Mouse (Mus musculus): Measurements from ENCODE around the gene Dnm1.

The Dnm1 gene

DNA sequence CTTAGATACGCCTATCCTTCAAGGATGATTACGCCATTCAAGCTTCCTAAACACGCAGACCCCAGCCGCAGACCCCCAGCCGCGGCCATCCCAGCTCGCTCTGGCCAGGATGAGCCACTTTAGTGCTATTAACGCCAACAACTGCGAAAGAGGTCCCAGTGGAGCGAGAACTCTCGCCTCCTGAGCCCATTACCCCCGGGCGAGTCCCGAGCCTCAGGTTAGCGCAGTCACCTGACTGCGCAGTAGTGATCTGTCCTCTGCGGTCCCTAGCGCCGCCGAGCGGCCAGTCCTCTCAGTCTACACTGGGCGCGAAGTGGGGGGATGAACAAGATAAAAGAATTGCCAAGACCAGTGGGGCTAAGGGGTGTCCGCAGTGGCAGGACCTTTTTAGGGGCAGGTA lies 8.3 kb upstream of the Dnm1 start:
- DNase-seq: peak; percentile 82 to 86

DNA sequence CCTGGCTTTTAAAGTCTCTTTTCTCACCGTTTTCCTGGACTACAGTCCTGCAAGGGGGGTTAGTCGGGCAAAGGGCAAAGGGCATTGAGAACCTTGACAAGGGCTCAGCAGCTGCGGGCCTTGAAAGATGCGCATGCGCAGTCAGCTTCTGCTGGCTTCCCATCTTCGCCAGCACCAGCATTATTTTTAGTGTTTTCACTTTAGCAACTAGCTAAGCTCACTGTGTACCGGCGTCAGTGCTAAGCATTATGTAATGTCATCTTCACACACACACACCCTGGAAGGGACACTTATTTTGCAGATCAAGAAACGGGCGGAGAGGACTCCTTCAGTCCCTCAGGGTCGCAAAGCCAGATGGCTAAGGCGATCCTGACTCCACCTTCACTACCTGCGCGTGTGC lies 7.6 kb upstream of the Dnm1 start:
- DNase-seq: peak; percentile 71 to 77

DNA sequence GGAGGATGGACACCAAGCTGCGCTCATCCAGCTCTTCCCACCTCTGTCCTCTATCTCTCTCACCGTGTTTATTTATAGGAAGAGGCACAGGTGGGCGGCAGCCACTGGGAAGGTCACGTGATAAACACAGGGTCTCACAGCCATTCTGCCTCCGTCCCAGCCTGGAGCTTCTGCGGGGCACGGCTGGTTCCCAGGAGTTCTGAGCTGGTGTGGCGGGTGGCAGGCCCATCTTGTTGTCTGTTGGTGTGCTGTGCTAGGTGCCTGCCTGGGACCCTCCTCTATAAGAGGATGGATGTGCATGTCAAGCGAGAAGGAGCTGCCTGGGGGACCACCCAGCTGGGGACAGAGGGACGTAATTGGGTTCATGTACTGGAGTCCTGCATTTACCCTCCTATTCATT lies 5.2 kb upstream of the Dnm1 start:
- no peak for DNase-seq

- no peak for DNase-seq
These were observed 4.6 kb upstream of the Dnm1 start for GRCm38 (mm10) chr2:32357710-32358109.

DNA sequence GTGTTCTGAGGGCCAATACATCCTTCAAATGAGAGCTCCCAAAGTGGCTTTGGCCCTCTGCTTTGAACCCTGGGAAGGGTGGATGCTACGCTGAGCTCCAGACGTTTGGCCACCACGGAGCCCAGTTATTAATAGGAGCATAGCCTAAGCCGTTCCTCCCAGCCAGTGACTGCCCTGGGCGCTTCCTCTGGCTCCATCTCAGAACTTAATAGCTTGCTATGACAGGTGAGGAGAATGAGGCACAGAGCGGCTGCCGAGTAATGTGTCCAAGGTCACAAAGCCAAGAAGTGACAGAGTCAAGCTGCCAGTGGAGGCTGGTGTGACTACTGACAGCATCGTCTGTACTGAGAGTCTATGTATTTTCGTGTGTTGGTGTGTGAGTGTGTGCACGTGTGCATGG lies 3.1 kb upstream of the Dnm1 start:
- no peak for DNase-seq

- no peak for DNase-seq
These were observed 1.3 kb upstream of the Dnm1 start for GRCm38 (mm10) chr2:32354336-32354895.

DNA sequence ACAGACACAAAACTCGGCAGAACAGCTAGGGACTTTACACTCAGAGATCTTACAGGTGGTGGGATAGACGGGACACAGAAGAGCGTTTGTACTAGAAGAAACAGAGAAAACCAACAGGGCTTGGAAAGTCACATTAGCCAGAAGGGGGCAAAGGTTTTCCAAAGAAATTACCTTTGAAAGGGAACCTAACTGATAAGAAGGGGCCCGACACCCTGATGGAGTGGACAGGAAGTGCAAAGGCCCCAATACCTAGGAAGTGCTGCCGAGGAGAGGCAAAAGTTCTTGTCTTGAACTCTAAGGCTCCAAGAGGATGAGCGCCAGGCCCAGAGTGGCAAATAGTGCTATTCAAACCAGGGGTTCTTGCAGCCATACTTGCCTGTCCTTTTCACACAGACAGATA lies 698 bp upstream of the Dnm1 start:
- no peak for DNase-seq

DNA sequence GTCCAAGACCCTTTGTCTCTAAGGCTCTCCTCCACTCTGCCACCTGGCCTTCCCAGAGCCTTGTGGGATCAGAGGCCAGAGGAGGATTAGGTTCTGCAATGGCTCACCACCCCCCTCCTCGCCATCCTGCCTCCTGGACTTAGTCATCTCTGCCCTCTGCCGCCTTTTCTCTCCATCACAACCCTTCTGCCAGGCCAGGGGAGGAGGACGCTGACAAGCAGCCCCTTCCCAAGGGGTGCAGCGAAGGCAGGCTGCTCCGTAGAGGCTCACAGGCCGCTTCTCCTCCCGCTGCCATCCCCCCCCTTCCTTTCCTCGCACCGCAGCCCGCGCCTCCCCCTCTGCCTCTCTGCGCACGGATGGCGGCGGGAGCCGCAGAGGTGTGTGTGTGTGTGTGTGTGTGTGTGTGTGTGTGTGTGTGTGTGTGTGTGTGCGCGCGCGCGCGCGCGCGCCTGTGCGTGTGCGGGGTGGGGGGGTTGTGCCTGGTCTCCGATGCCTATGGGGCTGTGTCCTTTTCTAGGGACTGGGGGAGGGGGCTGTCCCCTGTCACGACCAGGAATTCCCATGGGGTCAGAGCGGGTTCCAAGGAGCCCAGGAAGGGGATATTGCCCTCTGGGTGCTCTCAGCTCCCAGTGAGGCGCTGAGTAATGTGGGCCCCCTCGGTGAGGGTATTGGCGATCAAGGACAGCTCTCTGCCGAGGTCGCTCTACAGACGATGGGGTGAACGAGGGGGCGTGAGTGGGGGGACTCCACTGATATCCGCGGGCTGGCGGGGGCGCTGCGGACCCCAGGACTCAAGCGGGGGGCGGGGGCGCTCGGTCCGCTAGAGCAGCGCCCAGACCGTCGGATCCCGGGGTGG lies 759 bp downstream of the Dnm1 start, which contains the start of gene Ciz1:
Gene Ciz1, plus strand, starts transcription at position 177 of the 856 bp plus-strand sequence.
- DNase-seq: no peak

GRCm38 (mm10) chr2:32351471-32351961 lies 1.6 kb downstream of the Dnm1 start:
- no peak for DNase-seq

DNA sequence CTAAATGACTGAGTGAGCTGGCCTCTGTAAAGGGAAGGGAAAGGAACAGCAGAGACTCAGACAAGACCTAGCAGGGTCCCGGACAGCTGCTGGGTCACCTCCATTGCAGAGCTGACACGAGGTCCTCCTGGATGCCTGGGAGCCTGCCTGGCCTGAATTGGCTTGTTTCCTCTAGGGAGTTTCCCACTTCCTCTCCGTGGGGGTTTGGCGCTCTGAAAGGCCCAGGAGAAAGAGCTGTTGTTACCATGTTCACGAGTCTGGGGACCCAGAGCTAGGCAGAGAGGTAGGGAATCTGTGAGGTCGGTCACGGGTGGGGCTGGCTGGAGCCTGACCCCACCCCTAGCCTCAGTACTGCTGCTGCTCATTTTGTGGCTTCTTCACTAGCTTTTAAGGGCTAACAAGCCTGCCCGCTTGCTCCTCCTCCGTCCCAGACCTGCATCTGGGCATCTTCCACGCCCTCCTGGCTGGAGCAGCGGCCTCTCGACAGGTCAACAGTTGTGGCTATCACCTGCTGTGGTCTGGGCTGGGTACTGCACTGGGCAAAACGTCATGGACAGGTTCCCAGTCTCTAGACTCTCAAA lies 2.6 kb downstream of the Dnm1 start:
- no peak for DNase-seq

- no peak for DNase-seq
These were observed 3.4 kb downstream of the Dnm1 start for GRCm38 (mm10) chr2:32349625-32350255.

GRCm38 (mm10) chr2:32348311-32348710 lies 4.8 kb downstream of the Dnm1 start:
- DNase-seq: no peak

GRCm38 (mm10) chr2:32347019-32347418 lies 6.1 kb downstream of the Dnm1 start:
- no peak for DNase-seq

DNA sequence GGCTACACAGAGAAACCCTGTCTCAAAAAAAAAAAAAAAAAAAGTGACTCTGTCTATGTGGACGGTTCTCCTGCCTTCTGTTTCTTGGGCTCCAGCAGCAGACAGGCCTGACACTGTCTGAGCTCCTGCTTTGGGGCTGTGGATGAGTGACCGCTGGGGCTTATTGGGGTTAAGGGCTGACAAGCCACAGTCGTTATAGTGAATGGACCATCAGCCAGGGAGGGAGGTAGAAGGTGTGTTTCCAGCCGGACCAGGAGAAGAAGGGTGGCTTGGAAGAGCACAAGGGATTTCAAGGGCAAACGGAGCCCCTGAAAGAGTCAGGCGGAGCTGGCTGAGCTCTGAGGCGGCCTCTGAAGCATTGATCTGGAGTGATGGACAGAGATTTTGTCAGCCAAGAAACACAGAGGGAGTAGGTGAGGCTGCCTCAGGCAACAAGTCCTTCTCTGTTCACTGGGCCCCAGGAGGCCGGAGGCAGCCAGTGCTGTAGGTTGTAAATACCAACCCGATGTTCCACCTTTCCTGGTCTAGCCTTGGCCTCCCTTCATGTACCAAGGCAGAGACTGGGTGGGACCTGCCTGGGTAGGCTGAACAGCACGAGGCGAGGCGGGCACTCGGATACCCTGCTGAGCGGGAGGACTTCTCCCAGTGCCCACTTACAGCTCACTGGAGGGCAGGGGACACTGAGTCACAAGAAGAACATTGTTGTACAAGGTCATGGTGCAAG lies 8.4 kb downstream of the Dnm1 start:
- DNase-seq: no peak

- DNase-seq: no peak
These were observed 9.1 kb downstream of the Dnm1 start for GRCm38 (mm10) chr2:32344056-32344455.

DNA sequence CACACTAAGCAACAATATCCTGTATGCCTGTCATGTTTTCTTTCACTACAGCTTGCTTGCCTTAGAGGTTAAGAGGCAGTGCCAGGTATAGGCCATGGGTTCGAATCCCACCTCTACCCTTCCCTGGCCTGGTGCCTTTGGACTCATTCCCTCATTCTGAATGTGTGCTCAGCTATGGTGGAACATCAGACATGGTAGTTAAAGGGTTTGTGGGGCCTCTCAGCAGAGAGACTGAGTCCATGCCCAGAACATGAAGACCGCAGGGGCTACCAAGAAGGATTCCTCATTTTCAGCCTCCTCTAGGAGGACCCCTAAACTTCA lies 9.8 kb downstream of the Dnm1 start:
- no peak for DNase-seq

DNA sequence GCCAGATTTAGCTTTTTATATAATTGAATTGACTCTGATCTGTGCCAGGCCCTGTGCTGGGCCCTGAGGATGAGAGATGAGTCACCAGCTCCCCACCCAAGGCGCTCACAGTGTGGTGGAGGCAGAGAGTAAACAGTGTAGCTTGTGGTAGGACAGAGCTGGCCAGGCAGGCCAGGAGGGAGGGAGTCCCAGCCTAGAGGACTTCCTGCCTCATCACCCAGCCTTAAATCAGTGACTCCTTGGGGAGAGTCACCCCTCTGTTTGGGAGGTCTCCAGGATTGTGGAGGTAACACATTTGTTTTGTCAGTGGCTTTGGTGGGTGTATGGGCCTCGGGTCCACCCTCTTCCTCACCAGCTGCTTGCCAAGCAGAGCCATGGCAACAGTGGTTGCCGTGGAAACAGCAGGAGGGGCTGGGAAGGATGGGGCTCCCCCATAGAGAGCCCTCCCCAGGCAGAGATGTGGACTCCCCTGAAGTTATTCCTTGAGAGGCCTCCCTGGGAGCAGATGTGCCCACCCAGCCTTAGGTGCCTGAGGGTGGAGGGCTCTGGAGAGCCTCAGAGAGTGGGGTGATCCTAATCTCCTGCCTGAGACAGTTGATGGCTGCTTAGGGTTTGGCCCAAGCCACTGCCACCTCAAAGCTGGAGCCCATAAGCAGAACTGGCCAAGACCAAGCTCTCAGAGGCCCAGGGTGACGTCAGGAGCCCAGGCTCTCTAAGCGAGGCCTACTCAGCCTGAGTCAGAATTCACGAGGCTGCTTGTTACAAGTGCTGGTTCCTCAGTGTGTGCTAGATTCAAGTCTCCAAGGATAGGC lies 10.4 kb downstream of the Dnm1 start:
- DNase-seq: peak; percentile 51 to 52

DNA sequence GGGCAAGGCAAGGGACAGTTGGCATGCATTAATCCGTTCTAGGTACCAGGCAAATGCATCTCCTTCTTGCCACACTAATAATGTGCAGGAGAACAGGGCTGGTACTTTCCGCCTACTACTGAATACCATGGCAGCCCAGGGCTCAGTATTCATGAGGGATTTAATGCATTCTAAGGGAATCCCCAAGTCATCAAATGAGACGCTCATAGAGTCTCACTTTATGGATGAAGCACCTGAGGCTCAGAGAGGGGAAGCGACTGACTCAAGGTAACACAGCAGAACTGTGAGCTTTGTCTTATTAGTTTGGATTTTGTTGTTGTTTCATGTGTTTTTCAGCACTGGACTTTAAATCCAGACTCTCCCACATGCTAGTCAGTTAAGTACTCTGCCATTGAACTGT lies 11.1 kb downstream of the Dnm1 start:
- DNase-seq: no peak

GRCm38 (mm10) chr2:32341634-32341939 lies 11.6 kb downstream of the Dnm1 start:
- no peak for DNase-seq

- no peak for DNase-seq
These were observed 12.1 kb downstream of the Dnm1 start for GRCm38 (mm10) chr2:32340836-32341633.

- no peak for DNase-seq
These were observed 13.1 kb downstream of the Dnm1 start for GRCm38 (mm10) chr2:32339912-32340642.

Data from lung, adult 18-20 months (tissue).